Mouse (Mus musculus) spleen, adult 12 weeks (tissue): Measurements from ENCODE around the gene Med12l.
"Not testable (repeated sequence)": the region's sequence is repeated elsewhere in the genome, so short reads cannot be mapped to it uniquely, and the experiment has no call there.

Experiments used
- DNase-seq: peaks from one replicate; pipeline ENCODE4 v3.0.0; 2022; ENCODE audit warnings: low spot score

The Med12l gene

GRCm38 (mm10) chr3:59101218-59101986, 95.8 kb downstream of the Med12l start, which contains the start of gene Gpr171:
Gene Gpr171 (minus strand): TSS chr3:59101821.
- DNase-seq: no peak

DNA sequence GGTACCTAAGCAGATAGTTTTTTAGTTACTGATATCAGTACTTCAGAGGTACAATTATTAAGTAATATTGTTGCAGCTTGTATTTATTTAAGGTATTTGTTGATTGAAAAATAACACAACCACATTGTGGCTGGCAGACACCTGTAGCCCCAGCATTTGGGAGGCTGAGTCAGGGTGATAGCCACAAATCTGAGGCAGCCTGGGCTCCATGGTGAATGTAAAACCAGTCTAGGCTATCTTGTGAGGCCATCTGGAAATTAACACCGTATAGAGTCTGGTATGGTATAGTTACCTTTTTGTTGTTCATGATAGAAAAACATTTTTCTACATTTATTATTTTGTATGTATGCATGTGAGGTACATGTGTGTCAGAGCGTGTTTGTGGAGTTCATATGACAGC, 96.5 kb downstream of the Med12l start:
- no peak for DNase-seq

- no peak for DNase-seq
Measured at GRCm38 (mm10) chr3:59104462-59104861, 98.8 kb downstream of the Med12l start.

DNA sequence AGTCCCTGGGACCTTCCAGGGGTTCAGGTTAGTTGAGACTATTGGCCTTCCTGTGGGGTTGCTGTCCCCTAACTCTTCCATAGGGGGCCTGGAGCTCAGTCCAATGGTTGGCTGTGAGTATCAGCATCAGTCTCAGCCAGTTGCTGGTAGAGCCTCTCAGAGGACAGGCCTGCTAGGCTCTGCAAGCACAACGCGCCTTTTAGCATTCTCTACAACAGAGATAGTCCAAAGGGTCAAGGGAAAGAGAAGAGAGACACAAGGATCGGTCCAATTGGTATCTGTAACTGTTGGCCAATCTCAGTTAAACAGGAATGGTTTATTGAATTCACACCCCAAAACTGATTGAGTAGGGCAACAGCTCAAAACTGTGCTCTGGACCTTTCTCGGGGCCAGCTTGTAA, 101.8 kb downstream of the Med12l start:
- DNase-seq: no peak

GRCm38 (mm10) chr3:59109834-59110233, 104.2 kb downstream of the Med12l start:
- DNase-seq: not testable (repeated sequence)

- no peak for DNase-seq
Measured at GRCm38 (mm10) chr3:59111944-59112343, 106.3 kb downstream of the Med12l start.

DNA sequence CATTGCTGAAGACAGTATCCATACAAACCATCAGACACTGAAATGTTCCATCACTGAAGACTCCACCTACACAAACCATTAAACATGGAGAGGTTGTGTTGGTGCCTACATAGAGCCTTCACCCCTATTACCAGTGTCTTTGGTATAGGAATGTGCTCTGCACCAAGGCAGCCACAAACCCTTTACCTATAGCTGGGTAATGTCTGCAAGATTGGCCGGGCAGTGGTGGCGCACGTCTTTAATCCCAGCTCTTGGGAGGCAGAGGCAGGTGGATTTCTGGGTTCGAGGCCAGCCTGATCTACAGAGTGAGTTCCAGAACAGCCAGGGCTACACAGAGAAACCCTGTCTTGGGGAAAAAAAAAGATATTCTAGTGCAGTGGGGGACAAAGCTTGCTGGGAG, 107.7 kb downstream of the Med12l start:
- DNase-seq: not testable (repeated sequence)

GRCm38 (mm10) chr3:59113973-59114517, 108.4 kb downstream of the Med12l start:
- DNase-seq: no peak

DNA sequence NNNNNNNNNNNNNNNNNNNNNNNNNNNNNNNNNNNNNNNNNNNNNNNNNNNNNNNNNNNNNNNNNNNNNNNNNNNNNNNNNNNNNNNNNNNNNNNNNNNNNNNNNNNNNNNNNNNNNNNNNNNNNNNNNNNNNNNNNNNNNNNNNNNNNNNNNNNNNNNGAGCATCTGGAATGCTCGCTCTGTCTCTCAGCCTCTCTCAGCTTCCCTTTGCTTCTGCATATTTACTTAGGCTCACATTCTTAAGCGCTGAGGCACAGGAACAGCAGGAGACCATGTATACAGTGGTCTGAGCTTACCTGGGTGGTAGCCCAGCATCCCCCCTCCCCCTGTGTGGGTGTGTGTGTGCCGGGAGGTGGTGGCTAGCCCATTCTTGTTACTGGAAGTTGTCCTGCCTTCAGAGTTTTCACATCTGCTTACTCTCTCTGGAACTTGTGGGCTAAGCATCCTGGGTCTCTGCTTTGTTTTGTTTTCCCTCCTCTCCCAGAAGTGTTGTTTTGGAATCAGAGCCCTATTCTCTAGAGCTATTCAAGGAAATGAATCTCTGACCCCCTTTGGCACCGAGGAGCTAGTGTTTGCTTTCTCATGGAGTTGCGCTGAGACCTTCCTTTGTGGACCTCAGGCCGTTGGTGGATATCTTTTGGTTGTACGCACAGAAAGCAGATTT, 115.6 kb downstream of the Med12l start:
- no peak for DNase-seq

DNA sequence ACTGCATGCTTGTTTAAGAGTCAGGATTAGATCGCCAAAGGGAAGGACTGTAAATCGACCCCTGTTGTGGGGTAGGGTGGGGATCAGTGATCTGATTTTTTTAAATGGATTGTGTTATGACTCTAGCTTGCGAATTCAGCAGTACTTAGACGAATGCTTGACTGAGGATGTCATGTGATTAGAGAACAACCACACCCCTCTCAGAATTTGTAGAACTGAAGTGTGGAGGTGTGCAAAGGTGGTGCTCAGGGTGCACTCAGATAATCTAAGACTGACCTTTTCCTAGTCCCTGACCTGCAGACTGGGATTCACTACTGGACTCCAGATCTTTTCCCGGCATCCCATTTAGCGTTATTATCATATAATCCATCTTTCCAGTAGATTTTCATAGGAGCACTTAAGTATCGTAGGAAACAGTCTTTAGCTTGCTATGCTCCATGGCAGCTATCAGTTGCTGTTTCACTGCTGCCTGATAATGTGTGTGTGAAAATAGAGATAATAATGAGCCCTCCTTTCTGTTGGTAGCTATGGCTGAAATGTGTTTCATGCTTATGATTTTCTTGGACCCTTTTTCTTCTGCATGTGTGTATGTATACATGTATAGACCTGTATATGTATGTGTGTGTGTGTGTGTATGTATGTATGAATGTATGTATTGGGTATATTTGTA, 116.3 kb downstream of the Med12l start:
- no peak for DNase-seq

GRCm38 (mm10) chr3:59125022-59125421, 119.4 kb downstream of the Med12l start:
- DNase-seq: no peak

DNA sequence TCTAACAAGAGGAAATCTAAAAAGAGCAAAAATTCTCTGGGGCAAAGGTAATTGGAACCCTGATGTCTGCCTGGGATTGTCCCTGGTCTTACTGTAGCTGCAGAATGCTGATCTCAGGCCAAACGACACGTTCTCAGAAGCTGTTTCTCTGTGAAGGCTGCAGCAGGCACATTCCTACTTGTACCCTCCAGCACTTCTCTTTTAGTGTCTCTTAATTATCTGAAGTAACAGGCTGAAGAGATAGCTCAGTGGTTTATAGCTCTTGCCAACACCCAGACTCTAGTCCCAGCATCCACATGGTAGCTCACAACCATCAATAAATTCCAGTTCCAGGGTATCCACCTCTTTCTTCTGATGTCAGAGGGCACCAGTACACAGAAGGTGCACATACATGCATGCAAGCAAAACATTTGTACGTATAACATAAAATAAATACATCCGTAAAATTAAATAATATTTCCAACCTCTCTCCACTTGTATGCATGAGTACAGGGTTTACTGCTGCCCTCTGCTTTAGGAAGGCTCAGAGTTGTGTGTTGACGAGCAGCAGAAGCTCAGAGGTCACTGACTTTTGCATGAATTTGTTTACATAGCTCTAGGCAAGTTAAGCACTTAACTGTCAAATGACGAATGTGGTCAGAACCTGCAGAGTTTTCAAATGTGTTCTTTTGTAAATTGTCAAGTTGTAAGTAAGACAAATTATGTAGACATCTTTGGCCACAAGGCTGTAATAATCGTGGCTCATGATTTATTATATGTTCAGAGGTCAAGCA, 120.3 kb downstream of the Med12l start:
- DNase-seq: no peak

- DNase-seq: no peak
Measured at GRCm38 (mm10) chr3:59128681-59129080, 123.1 kb downstream of the Med12l start.

DNA sequence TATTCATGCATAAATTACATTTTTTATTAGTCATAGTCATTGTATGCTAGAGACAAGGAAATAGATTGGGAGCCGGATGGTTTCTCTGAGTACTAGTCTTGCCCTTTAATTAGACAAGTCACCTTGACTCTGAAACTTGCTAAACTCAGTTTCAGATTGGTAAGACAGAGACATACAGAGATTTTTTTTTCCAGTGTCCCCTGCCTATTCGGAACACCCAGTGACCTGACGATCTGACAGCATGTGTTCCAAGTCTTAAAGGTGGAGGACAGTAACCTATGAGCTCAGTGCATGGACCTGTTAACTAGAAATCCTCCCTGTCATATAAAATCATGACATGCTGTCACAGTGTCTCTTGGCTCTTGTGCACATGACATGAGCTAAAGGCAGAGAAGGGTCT, 123.9 kb downstream of the Med12l start:
- DNase-seq: no peak

- DNase-seq: no peak
Measured at GRCm38 (mm10) chr3:59130431-59130830, 124.8 kb downstream of the Med12l start.

- no peak for DNase-seq
Measured at GRCm38 (mm10) chr3:59131081-59131480, 125.5 kb downstream of the Med12l start.

GRCm38 (mm10) chr3:59131966-59132365, 126.3 kb downstream of the Med12l start:
- DNase-seq: no peak

- no peak for DNase-seq
Measured at GRCm38 (mm10) chr3:59133189-59133588, 127.6 kb downstream of the Med12l start.

- no peak for DNase-seq
Measured at GRCm38 (mm10) chr3:59135911-59136653, 130.5 kb downstream of the Med12l start.

- no peak for DNase-seq
Measured at GRCm38 (mm10) chr3:59138946-59139468, 133.4 kb downstream of the Med12l start.

DNA sequence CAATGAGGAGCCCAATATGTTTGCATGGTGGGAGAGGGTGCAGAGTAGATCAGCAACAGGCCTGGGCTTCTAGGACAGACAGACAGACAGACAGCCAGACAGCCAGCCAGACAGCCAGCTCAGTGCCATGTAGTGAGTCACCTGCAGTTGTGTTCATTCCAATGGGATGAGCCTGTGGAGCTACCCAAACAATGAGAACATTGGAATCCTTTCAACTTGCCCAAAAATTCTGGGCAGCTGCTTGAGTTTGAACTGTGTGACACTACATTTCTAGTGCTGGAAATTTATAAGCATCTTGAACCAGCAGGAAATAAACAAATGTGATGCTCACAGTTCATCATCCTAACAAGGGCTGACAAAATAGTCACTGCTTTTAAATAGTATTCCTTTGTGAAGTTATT, 134.0 kb downstream of the Med12l start:
- DNase-seq: no peak
